Mouse (Mus musculus) testis, adult 2 months (tissue): ENCODE results near the gene Eva1b.

Experiments used
- CTCF ChIP-seq: fragments of 200-500 bp; IDR thresholded peaks from 2 replicates; pipeline ENCODE4 v1.5.1; 2012; ENCODE audit warnings: low read depth, mild to moderate bottlenecking, inconsistent platforms, low read length, moderate library complexity; ENCODE audit not compliant: control insufficient read depth, insufficient read depth, insufficient replicate concordance
- POLR2A ChIP-seq: fragments of 200-500 bp; IDR thresholded peaks from 2 replicates; pipeline ENCODE4 v1.6.1; 2012; ENCODE audit warnings: low read depth, mild to moderate bottlenecking, inconsistent platforms, low read length, moderate library complexity; ENCODE audit not compliant: control insufficient read depth

GRCm38 (mm10) chr4:126147533-126148160 lies at the start of gene Eva1b:
- TF ChIP-seq POLR2A (no peak), CTCF (no peak)
